Mouse (Mus musculus): ENCODE data around the gene Fam78b. TPM values are rescaled to one million over a fixed set of nuclear protein-coding genes. Genes with fewer than 3 reads are reported as not detected.

Fam78b gene
- polyA plus RNA-seq, 1 experiment from 2014 or later, result 1.3 TPM

- Histone ChIP-seq H3K36me3 (ENCODE audit: control insufficient read depth, insufficient read depth, low read length) (no peaks in the 10 kb centered on the region), H3K27me3 (ENCODE audit: control insufficient read depth, insufficient read depth, low read length) (no peaks in the 10 kb centered on the region), H3K9ac (ENCODE audit: low read length) (no peak overlapping the region), H3K4me3 (ENCODE audit: control insufficient read depth in 1 of 2, insufficient read depth in 1 of 2, low read depth in 1 of 2, low read length in 2 of 2) (no peak overlapping the region), H3K9me3 (ENCODE audit: control insufficient read depth, low read length) (no peaks in the 10 kb centered on the region), H3K27ac (replicated peaks in 1 of 2; ENCODE audit: control insufficient read depth in 1 of 2, insufficient read depth in 1 of 2, low read depth in 2 of 2, low read length in 2 of 2) (no peak overlapping the region), H3K4me1 (ENCODE audit: control insufficient read depth in 2 of 2, insufficient read depth in 2 of 2, low read length in 2 of 2) (no peaks in the 10 kb centered on the region), H3K4me2 (ENCODE audit: low read length) (no peak overlapping the region)
- ATAC-seq (ENCODE audit: insufficient number of reproducible peaks, insufficient read depth, low FRiP score, low read depth), result no peak
- 62% methylated on average over 4 of the region's 4 CpGs for WGBS
These were observed 125.1 kb downstream of the Fam78b start for GRCm38 (mm10) chr1:167126292-167126691.

GRCm38 (mm10) chr1:167135748-167136147 lies 134.5 kb downstream of the Fam78b start:
- H3K27ac ChIP-seq (replicated peaks in 1 of 2; ENCODE audit: control insufficient read depth in 1 of 2, insufficient read depth in 1 of 2, low read depth in 2 of 2, low read length in 2 of 2), result no peak overlapping the region
- H3K4me1 ChIP-seq (ENCODE audit: control insufficient read depth in 2 of 2, insufficient read depth in 2 of 2, low read length in 2 of 2), result no peaks in the 10 kb centered on the region
- no peak overlapping the region for H3K4me3 ChIP-seq (ENCODE audit: control insufficient read depth in 1 of 2, insufficient read depth in 1 of 2, low read depth in 1 of 2, low read length in 2 of 2)
- no peak overlapping the region for H3K4me2 ChIP-seq (ENCODE audit: low read length)
- H3K27me3 ChIP-seq (ENCODE audit: control insufficient read depth, insufficient read depth, low read length), result no peaks in the 10 kb centered on the region
- no peaks in the 10 kb centered on the region for H3K36me3 ChIP-seq (ENCODE audit: control insufficient read depth, insufficient read depth, low read length)
- no peak overlapping the region for H3K9ac ChIP-seq (ENCODE audit: low read length)
- H3K9me3 ChIP-seq (ENCODE audit: control insufficient read depth, low read length), result peaks cover 6% of the 10 kb centered on the region
- no peak for ATAC-seq (ENCODE audit: insufficient number of reproducible peaks, insufficient read depth, low FRiP score, low read depth)
- 77% methylated on average over 5 of the region's 5 CpGs for WGBS
